Mouse (Mus musculus) E14TG2a.4 (cell line): ENCODE results near the gene Ms4a2.

ENCODE experiments used
- CTCF ChIP-seq: conservative IDR thresholded peaks from 2 replicates; pipeline ENCODE4 v1.5.1; 2014; ENCODE audit warnings: low read length
- NANOG ChIP-seq: IDR thresholded peaks from 2 replicates; pipeline ENCODE4 v1.6.1; 2014; ENCODE audit warnings: borderline replicate concordance, low read length, mixed read lengths

- TF ChIP-seq CTCF (no peak), NANOG (no peak)
Measured at GRCm38 (mm10) chr19:11640732-11641131, 17.2 kb upstream of the Ms4a2 start, which contains the start of gene Ms4a3.
